Mouse (Mus musculus): ENCODE measurements at regions not wholly inside any gene's neighbourhood (a gene's known extent, or its start where the extent isn't known, plus 50 kb on each side); places are given as distances from the start of the nearest gene placed in this dataset.

DNA sequence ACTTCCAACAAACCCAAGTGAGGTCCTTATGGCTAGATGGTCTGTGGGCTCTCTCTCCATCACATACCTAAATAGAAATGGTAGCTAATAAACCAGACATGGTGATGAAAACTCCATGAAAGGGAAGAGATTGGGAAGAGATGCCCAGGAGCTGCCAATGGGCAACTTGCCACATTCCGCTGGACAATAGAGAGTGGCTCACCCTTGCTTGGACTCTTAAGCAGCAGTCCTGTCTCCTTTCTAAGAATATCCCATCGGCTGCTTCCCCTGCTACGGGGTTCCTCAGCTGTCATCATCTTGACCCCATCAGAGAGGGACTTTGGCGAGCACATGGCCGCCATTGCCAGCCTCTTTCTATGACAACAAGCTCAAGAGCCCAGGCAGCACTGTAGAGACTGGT lies 193.4 kb upstream of the Spred2 start:
- TF ChIP-seq CTCF (conservative IDR thresholded peaks at IDR 0.05; ENCODE audit: insufficient read depth, insufficient read length, low read depth, low read length) (no peak), POLR2A (IDR thresholded peaks at IDR 0.05; ENCODE audit: low read depth, low read length) (no peak)

Data from kidney, adult 2 months (tissue).